Mouse (Mus musculus): ENCODE results near the gene B3galt5.
"Not testable (repeated sequence)": the region's sequence is repeated elsewhere in the genome, so short reads cannot be mapped to it uniquely, and the experiment has no call there.

B3galt5 gene

GRCm38 (mm10) chr16:96258429-96258828, 22.8 kb downstream of the B3galt5 start:
- DNase-seq (ENCODE audit: low spot score in 2 of 2), result no peak

- DNase-seq (ENCODE audit: low spot score in 2 of 2), result no peak
Observed at GRCm38 (mm10) chr16:96271736-96272135, 36.1 kb downstream of the B3galt5 start.

- DNase-seq (ENCODE audit: low spot score in 2 of 2), result peak; percentile 18 to 23
Observed at GRCm38 (mm10) chr16:96272929-96273619, 37.5 kb downstream of the B3galt5 start.

- DNase-seq (ENCODE audit: low spot score in 2 of 2), result no peak
Observed at GRCm38 (mm10) chr16:96276596-96276995, 41.0 kb downstream of the B3galt5 start.

GRCm38 (mm10) chr16:96278491-96279224, 43.1 kb downstream of the B3galt5 start:
- no peak for DNase-seq (ENCODE audit: low spot score in 2 of 2)

GRCm38 (mm10) chr16:96280719-96281605, 45.4 kb downstream of the B3galt5 start:
- DNase-seq (ENCODE audit: low spot score in 2 of 2), result no peak

GRCm38 (mm10) chr16:96282566-96282965, 47.0 kb downstream of the B3galt5 start:
- no peak for DNase-seq (ENCODE audit: low spot score in 2 of 2)

GRCm38 (mm10) chr16:96291885-96292284, 56.3 kb downstream of the B3galt5 start:
- DNase-seq (ENCODE audit: low spot score in 2 of 2), result no peak

GRCm38 (mm10) chr16:96292530-96293173, 57.1 kb downstream of the B3galt5 start:
- no peak for DNase-seq (ENCODE audit: low spot score in 2 of 2)

GRCm38 (mm10) chr16:96298075-96298474, 62.5 kb downstream of the B3galt5 start:
- no peak for DNase-seq (ENCODE audit: low spot score in 2 of 2)

GRCm38 (mm10) chr16:96298574-96298973, 63.0 kb downstream of the B3galt5 start:
- DNase-seq (ENCODE audit: low spot score in 2 of 2), result no peak

GRCm38 (mm10) chr16:96303356-96303755, 67.8 kb downstream of the B3galt5 start:
- DNase-seq (ENCODE audit: low spot score in 2 of 2), result no peak

GRCm38 (mm10) chr16:96304438-96304837, 68.8 kb downstream of the B3galt5 start:
- no peak for DNase-seq (ENCODE audit: low spot score in 2 of 2)

GRCm38 (mm10) chr16:96306905-96307304, 71.3 kb downstream of the B3galt5 start:
- no peak for DNase-seq (ENCODE audit: low spot score in 2 of 2)

GRCm38 (mm10) chr16:96317803-96318202, 82.2 kb downstream of the B3galt5 start:
- no peak for DNase-seq (ENCODE audit: low spot score in 2 of 2)

- DNase-seq (ENCODE audit: low spot score in 2 of 2), result no peak
Observed at GRCm38 (mm10) chr16:96322739-96323138, 87.1 kb downstream of the B3galt5 start.

GRCm38 (mm10) chr16:96323166-96323565, 87.6 kb downstream of the B3galt5 start:
- DNase-seq (ENCODE audit: low spot score in 2 of 2), result no peak

GRCm38 (mm10) chr16:96326110-96326999, 90.8 kb downstream of the B3galt5 start:
- DNase-seq (ENCODE audit: low spot score in 2 of 2), result no peak

- not testable (repeated sequence) for DNase-seq (ENCODE audit: low spot score in 2 of 2)
Observed at GRCm38 (mm10) chr16:96327251-96327650, 91.7 kb downstream of the B3galt5 start.

- no peak for DNase-seq (ENCODE audit: low spot score in 2 of 2)
Observed at GRCm38 (mm10) chr16:96339570-96339969, 104.0 kb downstream of the B3galt5 start.

- peak in 1 of 2 experiments; percentile 10 for DNase-seq (ENCODE audit: low spot score in 2 of 2)
Observed at GRCm38 (mm10) chr16:96341269-96341668, 105.7 kb downstream of the B3galt5 start.

All from spleen, postnatal 36 days (tissue).